Mouse (Mus musculus): ENCODE data around the gene Chd5. TPM values are rescaled to one million over a fixed set of nuclear protein-coding genes. Genes with fewer than 3 reads are reported as not detected.

Chd5 gene
- polyA plus RNA-seq, 1 experiment from 2014 or later = 53.7 TPM

DNA sequence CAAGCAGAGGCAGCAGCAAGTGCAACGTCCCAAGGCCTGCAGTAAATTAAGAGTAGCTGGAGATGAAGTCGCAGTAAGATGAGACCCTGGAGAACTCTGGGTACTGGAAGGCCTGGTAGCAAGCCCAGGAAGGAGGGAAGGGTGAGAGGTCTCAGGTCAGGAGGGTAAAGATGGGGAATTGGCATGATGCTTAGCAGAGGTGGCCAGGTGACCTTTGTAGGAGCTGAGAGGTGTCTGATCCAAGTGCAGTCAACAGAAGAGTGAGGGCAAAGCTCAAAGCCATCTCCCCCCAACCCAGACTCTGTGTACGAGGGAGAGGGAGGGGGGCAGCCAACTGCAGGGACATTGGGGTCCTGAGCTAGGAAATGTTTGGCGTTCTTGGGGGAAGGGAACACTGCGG lies 17.0 kb upstream of the Chd5 start:
- no peak overlapping the region for H3K4me2 ChIP-seq

DNA sequence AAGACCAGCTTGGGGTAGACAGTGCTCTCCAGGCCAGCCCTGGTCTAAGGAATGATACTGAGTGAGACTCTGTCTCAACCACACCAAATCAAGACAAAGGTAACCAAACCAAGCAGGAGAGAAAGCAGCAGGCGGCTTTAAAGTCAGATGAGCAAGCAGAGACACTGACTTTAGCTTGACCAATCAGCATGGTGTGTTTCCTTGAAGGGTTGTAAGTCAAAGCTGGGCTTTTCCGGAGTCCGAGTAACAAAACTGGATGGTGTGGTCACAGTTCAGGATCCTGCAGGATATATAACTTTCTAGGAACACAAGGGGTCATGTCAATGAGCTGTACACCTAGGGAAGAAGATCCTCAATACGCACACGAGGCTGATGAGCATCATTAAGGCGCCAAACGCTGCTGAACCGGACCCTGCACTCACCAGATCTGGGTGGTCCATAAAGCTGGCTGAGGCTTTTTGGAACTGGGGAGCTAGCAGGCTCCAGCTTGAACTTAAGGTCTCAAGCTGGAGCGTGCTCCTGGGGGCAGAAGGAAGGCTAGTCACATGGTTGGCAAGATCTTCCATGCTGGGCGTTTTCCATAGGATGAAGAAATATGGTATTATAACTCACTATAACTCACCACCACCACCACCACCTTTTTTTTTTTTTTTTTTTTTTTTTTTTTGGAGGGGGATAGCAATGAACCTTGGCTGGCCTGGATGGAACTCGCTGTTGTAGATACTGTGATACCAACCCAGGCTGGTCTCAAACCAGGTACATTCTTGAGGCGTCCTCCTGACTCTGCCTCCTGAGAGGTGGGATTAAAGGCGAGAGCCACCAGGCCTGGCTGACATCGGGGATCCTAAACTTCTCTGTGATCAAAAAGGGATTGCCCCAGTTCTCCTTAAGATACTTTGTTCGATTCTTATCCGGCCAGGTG lies 13.5 kb upstream of the Chd5 start:
- Histone ChIP-seq H3K4me3 (replicated peaks) (peak overlapping the region; percentile 100), H3K4me2 (peak overlapping the region; percentile 79), H3K36me3 (peaks cover 14% of the 10 kb centered on the region), H3K27me3 (replicated peaks) (no peaks in the 10 kb centered on the region), H3K9ac (replicated peaks) (no peak overlapping the region), H3K9me3 (replicated peaks) (no peaks in the 10 kb centered on the region), H3K27ac (replicated peaks) (no peak overlapping the region), H3K4me1 (peaks cover 20% of the 10 kb centered on the region)
- 52% methylated on average over 16 of the region's 16 CpGs for WGBS
- ATAC-seq (ENCODE audit: low FRiP score) = peak; percentile 34

More for the DNA sequence above, 17.0 kb upstream of the Chd5 start:
- no peak for ATAC-seq (ENCODE audit: low FRiP score)
- Histone ChIP-seq H3K36me3 (no peaks in the 10 kb centered on the region), H3K9me3 (replicated peaks) (no peaks in the 10 kb centered on the region), H3K9ac (replicated peaks) (no peak overlapping the region), H3K4me3 (replicated peaks) (no peak overlapping the region), H3K27me3 (replicated peaks) (peaks cover 20% of the 10 kb centered on the region), H3K27ac (replicated peaks) (no peak overlapping the region), H3K4me1 (peaks cover 9% of the 10 kb centered on the region)
- WGBS = 57% methylated on average over 5 of the region's 5 CpGs

DNA sequence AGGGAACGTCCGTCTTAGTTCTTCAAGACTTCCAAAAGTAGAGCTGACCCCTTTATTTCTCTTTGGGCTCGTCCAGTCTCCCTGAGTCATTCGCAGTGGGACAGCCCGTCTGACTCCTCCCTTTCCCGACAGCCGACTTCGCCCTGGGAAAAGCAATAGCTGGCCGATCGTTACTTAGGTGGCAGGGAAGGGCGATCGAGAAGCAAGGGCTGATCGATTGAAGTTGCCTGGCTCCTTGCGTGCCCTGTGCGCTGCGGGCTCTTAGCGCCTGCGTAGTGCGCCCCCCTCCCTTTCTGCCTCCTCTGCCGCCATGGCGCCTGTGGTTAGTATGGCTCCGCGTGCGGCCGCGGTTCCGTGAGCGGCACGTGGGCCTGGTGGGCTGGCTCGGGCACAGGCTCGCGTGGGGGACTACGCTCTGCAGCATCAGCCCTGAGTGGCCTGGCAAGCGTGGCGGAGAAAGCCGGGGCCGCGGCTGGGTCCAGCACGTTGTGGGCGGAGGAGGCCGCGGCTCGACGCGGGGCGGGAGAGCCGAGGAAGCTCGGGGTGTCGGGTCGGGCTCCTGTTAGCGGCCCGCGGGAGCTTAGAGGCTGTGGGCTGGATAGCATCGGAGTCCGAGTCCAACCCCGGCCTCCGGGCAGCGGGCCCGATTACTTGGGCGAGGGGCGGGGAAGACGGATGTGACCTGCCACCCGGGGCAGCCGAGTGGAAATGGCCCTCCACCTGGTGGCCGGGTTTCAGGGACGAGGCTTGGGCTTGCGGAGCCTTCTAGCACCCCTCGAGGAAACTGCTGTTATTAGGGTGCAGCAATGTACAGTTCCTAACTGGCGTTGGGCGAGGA lies 12.7 kb upstream of the Chd5 start, which contains the start of gene Rpl22:
TSS of gene Rpl22 (plus strand) at position 169 of the 838 bp plus-strand sequence.
- peak; percentile 95 for ATAC-seq (ENCODE audit: low FRiP score)
- Histone ChIP-seq H3K4me3 (replicated peaks) (peak within 1 kb of the TSS; percentile 100), H3K36me3 (peaks cover 23% of the 10 kb centered on the region), H3K27ac (replicated peaks) (peak within 1 kb of the TSS; percentile 84), H3K4me1 (peaks cover 20% of the 10 kb centered on the region), H3K4me2 (peak within 1 kb of the TSS; percentile 79), H3K9me3 (replicated peaks) (no peaks in the 10 kb centered on the region), H3K9ac (replicated peaks) (peak within 1 kb of the TSS; percentile 99), H3K27me3 (replicated peaks) (no peaks in the 10 kb centered on the region)
- under 1% methylated on average over 70 of the region's 70 CpGs for WGBS

DNA sequence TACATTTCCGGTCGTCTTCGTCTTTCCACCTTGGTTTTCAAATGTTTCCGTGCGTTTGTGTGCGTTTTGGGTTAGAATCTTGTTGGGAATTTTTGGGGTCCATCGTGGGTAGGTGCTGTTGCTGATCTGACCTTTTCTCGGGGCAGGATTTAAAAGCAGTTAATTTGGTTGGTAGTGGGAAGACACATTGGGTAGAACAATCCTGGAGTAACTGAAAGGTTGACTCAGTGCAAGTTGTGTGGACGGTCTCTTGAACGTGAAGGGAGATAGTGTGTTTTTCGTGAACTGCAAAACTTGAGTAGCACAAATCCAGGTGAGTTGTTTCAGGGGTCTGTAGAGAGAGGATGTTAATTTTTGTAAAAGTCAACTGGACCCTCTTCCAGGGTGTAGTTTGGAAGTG lies 11.9 kb upstream of the Chd5 start:
- Histone ChIP-seq H3K36me3 (peaks cover 30% of the 10 kb centered on the region), H3K4me2 (peak overlapping the region; percentile 79), H3K4me1 (peaks cover 20% of the 10 kb centered on the region), H3K4me3 (replicated peaks) (peak overlapping the region; percentile 100), H3K27me3 (replicated peaks) (no peaks in the 10 kb centered on the region), H3K27ac (replicated peaks) (no peak overlapping the region), H3K9me3 (replicated peaks) (no peaks in the 10 kb centered on the region), H3K9ac (replicated peaks) (peak overlapping the region; percentile 99)
- no peak for ATAC-seq (ENCODE audit: low FRiP score)
- 2% methylated on average over 11 of the region's 11 CpGs for WGBS

DNA sequence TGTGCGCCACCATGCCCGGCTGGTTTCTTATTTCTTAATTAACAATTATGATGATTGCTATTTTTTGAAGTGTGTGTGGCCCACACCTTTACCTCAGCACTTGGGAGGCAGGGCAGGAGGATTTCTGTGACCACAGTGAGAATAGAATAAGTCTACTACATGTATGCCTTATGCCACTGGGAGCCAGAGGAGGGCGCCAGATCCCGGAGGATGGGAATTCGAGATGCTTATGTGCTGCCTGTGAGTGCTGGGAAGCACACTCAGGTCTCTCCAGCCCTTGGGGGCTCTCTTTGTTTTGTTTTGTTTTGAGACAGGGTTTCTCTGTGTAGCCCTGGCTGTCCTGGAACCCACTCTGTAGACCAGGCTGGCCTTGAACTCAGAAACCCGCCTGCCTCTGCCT lies 9.8 kb upstream of the Chd5 start:
- Histone ChIP-seq H3K9me3 (replicated peaks) (no peaks in the 10 kb centered on the region), H3K4me1 (peaks cover 25% of the 10 kb centered on the region), H3K4me2 (no peak overlapping the region), H3K27me3 (replicated peaks) (no peaks in the 10 kb centered on the region), H3K36me3 (peaks cover 49% of the 10 kb centered on the region), H3K27ac (replicated peaks) (no peak overlapping the region), H3K4me3 (replicated peaks) (no peak overlapping the region), H3K9ac (replicated peaks) (no peak overlapping the region)
- ATAC-seq (ENCODE audit: low FRiP score) = no peak
- 80% methylated on average over 6 of the region's 6 CpGs for whole genome bisulfite sequencing

DNA sequence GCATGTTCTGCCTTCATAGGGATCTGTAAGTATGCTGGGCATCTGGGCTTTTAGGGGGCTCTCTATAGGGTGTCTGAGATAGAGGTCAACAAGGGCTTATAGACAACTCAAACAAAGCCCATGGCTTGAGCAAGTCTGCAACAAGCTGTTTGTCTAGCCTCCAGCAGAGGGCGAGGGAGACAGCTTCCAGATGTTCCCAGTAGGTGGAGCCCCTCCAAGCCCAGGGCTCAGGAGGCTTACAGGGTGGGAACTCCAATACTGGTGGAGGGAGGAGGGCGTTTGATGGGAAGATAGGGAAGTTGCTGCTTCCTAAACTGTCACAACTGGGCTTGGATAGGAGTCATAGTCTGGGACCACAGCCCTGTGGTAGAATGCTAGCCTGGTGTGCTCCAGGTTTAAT lies 5.5 kb upstream of the Chd5 start:
- H3K36me3 ChIP-seq = peaks cover 70% of the 10 kb centered on the region
- no peak overlapping the region for H3K27ac ChIP-seq (replicated peaks)
- ATAC-seq (ENCODE audit: low FRiP score) = peak; percentile 62
- H3K9me3 ChIP-seq (replicated peaks) = no peaks in the 10 kb centered on the region
- no peak overlapping the region for H3K4me2 ChIP-seq
- 39% methylated on average over 2 of the region's 2 CpGs for WGBS
- H3K27me3 ChIP-seq (replicated peaks) = no peaks in the 10 kb centered on the region
- H3K4me1 ChIP-seq = peaks cover 8% of the 10 kb centered on the region; the same call in 1 of the 2 replicates
- H3K4me3 ChIP-seq (replicated peaks) = no peak overlapping the region
- no peak overlapping the region for H3K9ac ChIP-seq (replicated peaks)

DNA sequence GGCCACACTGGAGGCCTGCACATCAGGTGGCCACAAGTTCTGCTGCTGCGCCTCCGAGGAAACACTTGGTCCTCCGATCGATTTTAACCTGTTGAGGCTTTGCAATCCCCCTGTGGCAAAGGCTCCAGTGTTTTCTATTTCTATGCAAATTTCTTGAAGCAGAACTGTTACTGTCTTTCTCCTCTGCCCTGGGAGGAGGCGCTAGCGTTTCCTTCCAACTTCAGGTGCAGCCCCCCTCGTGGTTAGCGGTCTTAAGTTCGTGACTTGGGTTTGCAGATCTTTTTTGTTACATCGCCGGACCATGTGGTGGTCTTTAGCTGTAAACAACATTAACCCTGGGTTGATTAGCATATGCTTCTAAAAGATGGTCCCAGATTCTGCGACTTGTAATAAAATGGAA lies 4.9 kb upstream of the Chd5 start:
- H3K9me3 ChIP-seq (replicated peaks) = no peaks in the 10 kb centered on the region
- no peak overlapping the region for H3K27ac ChIP-seq (replicated peaks)
- H3K9ac ChIP-seq (replicated peaks) = no peak overlapping the region
- ATAC-seq (ENCODE audit: low FRiP score) = no peak
- no peaks in the 10 kb centered on the region for H3K27me3 ChIP-seq (replicated peaks)
- 89% methylated on average over 12 of the region's 12 CpGs for WGBS
- H3K4me2 ChIP-seq = no peak overlapping the region
- no peak overlapping the region for H3K4me3 ChIP-seq (replicated peaks)
- peaks cover 69% of the 10 kb centered on the region for H3K36me3 ChIP-seq
- H3K4me1 ChIP-seq = peaks cover 11% of the 10 kb centered on the region

DNA sequence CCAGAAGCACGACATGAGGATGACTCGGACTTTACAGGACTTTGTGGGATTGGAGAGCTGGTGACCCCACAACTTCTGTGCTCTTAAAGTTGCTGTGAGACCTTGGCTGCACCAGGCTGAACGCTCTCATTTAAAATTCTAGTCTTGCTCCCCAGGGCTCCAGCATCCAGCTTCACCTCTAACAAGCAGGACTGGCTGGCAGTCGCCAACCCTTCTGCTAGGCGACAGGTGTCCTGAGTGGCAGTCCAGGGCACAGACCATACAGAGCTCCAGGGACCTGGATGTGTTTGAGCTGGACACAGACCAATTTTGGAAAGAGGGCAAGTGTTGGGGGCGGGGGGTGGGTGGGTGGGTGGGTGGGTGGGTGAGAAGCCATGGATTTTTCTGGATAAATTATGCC lies 679 bp upstream of the Chd5 start:
- H3K27me3 ChIP-seq (replicated peaks) = peaks cover 4% of the 10 kb centered on the region
- no peak for ATAC-seq (ENCODE audit: low FRiP score)
- H3K36me3 ChIP-seq = peaks cover 28% of the 10 kb centered on the region
- H3K9ac ChIP-seq (replicated peaks) = no peak overlapping the region
- H3K27ac ChIP-seq (replicated peaks) = no peak overlapping the region
- WGBS = 26% methylated on average over 6 of the region's 6 CpGs
- H3K4me1 ChIP-seq = peaks cover 41% of the 10 kb centered on the region
- H3K4me3 ChIP-seq (replicated peaks) = no peak overlapping the region
- no peak overlapping the region for H3K4me2 ChIP-seq
- H3K9me3 ChIP-seq (replicated peaks) = no peaks in the 10 kb centered on the region

DNA sequence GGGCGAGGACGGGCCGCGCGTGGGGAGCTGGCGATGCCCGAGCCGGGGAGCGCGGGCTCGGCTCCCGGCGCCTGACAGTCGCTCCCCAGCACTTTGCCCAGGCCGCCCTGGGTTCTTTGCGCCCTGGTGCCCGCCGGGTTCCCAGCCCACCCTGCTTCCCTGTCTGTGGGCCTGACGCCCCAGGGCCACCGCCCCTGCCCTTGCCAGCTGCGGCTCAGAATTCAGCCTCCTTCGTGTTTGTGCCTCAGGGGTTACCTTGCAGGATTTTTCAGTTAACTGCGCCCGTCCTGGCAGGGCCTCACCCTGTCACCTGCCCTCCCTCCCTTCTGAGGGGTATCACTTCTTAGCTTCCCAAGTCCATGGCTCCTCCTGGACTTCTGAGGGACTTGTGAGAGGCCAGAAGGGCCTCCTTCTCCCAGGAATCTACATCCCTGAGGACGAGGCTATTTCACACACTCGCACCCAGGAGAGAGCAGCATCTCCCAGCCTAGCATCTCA lies 891 bp downstream of the Chd5 start:
- H3K27me3 ChIP-seq (replicated peaks) = peaks cover 4% of the 10 kb centered on the region
- H3K9me3 ChIP-seq (replicated peaks) = no peaks in the 10 kb centered on the region
- peaks cover 49% of the 10 kb centered on the region for H3K4me1 ChIP-seq
- H3K9ac ChIP-seq (replicated peaks) = peak overlapping the region; percentile 81
- H3K36me3 ChIP-seq = peaks cover 14% of the 10 kb centered on the region
- H3K4me3 ChIP-seq (replicated peaks) = peak overlapping the region; percentile 72
- WGBS = under 1% methylated on average over 18 of the region's 26 CpGs
- H3K4me2 ChIP-seq = peak overlapping the region; percentile 87
- ATAC-seq (ENCODE audit: low FRiP score) = peak; percentile 46
- H3K27ac ChIP-seq (replicated peaks) = peak overlapping the region; percentile 80

DNA sequence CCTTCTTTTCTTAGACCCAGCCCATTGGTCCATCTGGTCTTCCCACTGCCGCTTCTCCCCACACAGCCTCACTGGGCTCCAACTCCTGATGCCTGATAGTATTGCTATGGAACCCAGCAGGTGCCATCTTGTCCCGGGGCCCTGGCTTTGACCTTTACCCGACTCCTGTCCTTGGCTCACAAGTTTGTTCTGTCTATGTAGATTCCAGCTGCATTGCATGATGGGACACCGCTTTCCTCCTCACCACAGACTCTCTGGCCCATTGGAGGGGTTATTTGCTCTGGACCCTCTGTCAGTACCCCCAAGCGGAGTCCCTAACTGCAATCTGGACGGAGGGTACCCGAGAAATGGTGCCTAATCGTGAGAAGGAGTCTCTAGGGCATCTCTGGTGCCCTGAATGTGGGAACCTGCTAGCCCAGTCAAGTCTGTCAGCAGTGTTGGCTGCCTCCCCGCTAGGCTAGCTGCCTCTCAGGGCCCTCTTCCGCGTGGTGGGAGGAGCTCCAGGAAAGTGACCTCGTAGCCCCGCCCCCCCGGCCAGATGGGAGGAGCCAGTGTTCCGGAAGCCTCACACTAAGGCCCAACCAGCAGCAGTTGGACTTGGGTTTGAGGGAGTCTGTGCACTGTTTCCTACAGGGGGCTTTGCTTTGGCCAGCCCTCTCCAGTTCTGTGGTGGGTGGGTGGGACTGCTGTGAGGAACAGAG lies 2.3 kb downstream of the Chd5 start:
- Histone ChIP-seq H3K27me3 (replicated peaks) (peaks cover 4% of the 10 kb centered on the region), H3K9ac (replicated peaks) (no peak overlapping the region), H3K4me3 (replicated peaks) (peak overlapping the region; percentile 72; the same call in 1 of the 2 replicates), H3K9me3 (replicated peaks) (no peaks in the 10 kb centered on the region), H3K4me1 (peaks cover 60% of the 10 kb centered on the region), H3K4me2 (peak overlapping the region; percentile 87), H3K36me3 (peaks cover 1% of the 10 kb centered on the region; the same call in 1 of the 2 replicates), H3K27ac (replicated peaks) (no peak overlapping the region)
- WGBS = 37% methylated on average over 15 of the region's 15 CpGs
- ATAC-seq (ENCODE audit: low FRiP score) = no peak

DNA sequence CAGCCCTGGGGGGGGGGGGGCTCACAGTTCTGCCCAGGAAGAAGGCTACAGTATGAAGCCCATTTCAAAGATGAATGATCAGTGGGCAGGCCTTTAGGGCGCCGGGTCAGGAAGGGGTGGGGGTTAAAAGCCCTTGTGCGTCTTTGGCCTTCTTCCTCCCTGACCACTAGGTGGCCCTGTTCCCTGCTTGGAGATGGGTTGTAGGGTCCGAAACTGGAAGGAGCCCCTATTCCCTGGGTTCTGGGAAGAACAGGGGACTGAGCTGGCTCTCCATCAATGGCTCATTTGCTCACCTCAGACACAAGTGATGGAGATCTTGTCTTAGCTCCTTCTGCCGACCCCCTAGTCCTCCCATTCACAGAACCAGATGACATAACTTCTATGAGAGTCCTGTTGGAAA lies 4.8 kb downstream of the Chd5 start:
- Histone ChIP-seq H3K9me3 (replicated peaks) (no peaks in the 10 kb centered on the region), H3K9ac (replicated peaks) (no peak overlapping the region; the same call in 1 of the 2 replicates), H3K4me1 (peaks cover 57% of the 10 kb centered on the region), H3K27me3 (replicated peaks) (peaks cover 10% of the 10 kb centered on the region), H3K4me2 (no peak overlapping the region), H3K4me3 (replicated peaks) (no peak overlapping the region), H3K36me3 (no peaks in the 10 kb centered on the region), H3K27ac (replicated peaks) (no peak overlapping the region)
- no peak for ATAC-seq (ENCODE audit: low FRiP score)
- WGBS = 7% methylated on average over 5 of the region's 5 CpGs

All from neural tube, embryonic 15.5 days (tissue).